Mouse (Mus musculus): ENCODE results near the gene Coq10a.

- TF ChIP-seq CTCF (IDR thresholded peaks at IDR 0.05; ENCODE audit: low read depth): no peak
- TF ChIP-seq EP300 (IDR thresholded peaks at IDR 0.05; ENCODE audit: low read depth): no peak
These were observed 45.3 kb downstream of the Coq10a start for GRCm38 (mm10) chr10:128323516-128323915.
